8 mouse cellular contexts compared by ENCODE assay signal in the genomic region with DNA sequence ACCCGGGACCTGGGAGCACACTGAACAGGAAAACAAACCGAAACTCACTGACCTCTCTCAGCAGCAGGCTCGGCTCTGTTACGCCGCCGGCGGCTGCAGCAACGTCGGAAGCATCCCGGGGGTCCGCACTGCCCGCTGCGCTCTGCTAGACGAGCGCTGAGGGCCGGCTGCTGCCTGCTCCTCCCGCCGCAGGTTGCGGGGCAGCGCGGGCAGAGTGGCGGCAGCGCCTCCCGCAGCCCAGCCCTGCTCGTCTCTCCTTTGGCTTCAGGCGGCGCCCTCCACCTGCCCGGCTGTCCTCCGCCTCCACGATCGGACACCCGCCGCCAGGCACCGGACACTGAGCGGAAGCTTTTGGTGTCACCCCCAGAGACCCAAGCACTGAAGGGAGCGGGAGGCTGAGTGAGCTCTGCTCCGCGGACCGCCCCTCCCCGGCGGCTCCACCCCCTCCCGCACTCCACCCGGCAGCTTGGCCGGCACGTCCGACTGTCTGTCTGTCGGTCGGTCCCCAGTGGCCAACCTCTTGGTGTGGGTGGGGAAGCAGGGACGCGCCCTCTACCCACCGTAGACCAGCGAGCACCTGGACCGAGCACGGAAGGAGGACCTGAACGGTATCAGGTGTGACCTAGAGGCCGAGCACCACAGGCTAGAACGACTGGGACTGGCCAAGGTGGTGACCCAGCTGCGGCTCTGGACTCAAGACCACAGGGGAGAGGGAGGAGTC. TPM values are rescaled to one million over a fixed set of nuclear protein-coding genes. Genes with fewer than 3 reads are reported as not detected.
DNase-seq lines count a peak whose midpoint lies in the region; ATAC-seq and TF ChIP-seq lines count a peak whose summit lies in the region.

Rnf152 (minus strand) TSS at position 420 of the 721 bp plus-strand sequence.

- WGBS in forebrain, embryonic 16.5 days: under 1% methylated on average over 55 of the region's 58 CpGs
- under 1% methylated on average over 58 of the region's 58 CpGs for WGBS in lung, embryonic 16.5 days

- peak; percentile 83 for ATAC-seq in Patski
- peak; percentile 69 for ATAC-seq in forebrain, embryonic 16.5 days
- peak; percentile 76 for ATAC-seq in lung, embryonic 16.5 days (ENCODE audit: low read depth)

- in situ Hi-C loops in Patski (cut with MboI; ENCODE audit: low pct_unique_long_range_greater_than_20kb): loop anchor here (5.0 kb wide), 2 partner anchors 56 to 264 kb away; no protein-coding TSS in a partner anchor

- H3K4me1 ChIP-seq in forebrain, embryonic 16.5 days (replicated peaks; ENCODE audit: control insufficient read depth, insufficient read depth, low read length): 0 out of 2 replicates have a peak, but pooled peaks cover 2% of the 10 kb centered on the region
- peaks cover 6% of the 10 kb centered on the region; the same call in 1 of the 2 replicates for H3K4me1 ChIP-seq in lung, embryonic 16.5 days (replicated peaks; ENCODE audit: control insufficient read depth, insufficient read depth, low read length)

- H3K27me3 ChIP-seq in Patski: peaks cover 9% of the 10 kb centered on the region
- H3K27me3 ChIP-seq in forebrain, embryonic 16.5 days (replicated peaks; ENCODE audit: control insufficient read depth, insufficient read depth, low read length): no peaks in the 10 kb centered on the region
- H3K27me3 ChIP-seq in lung, embryonic 16.5 days (ENCODE audit: control insufficient read depth, insufficient read depth, low read depth, low read length): no peaks in the 10 kb centered on the region

- peak within 1 kb of the TSS; percentile 17; the same call in 1 of the 2 replicates for H3K27ac ChIP-seq in forebrain, embryonic 16.5 days (ENCODE audit: low read length)
- no peak within 1 kb of the TSS for H3K27ac ChIP-seq in lung, embryonic 16.5 days (ENCODE audit: low read length)

- H3K9me3 ChIP-seq in forebrain, embryonic 16.5 days (ENCODE audit: control insufficient read depth, low read length): no peaks in the 10 kb centered on the region
- no peaks in the 10 kb centered on the region for H3K9me3 ChIP-seq in lung, embryonic 16.5 days (ENCODE audit: control insufficient read depth, low read length)

- H3K36me3 ChIP-seq in forebrain, embryonic 16.5 days (ENCODE audit: control insufficient read depth, insufficient read depth): no peaks in the 10 kb centered on the region
- H3K36me3 ChIP-seq in lung, embryonic 16.5 days (ENCODE audit: control insufficient read depth, insufficient read depth, low read length): no peaks in the 10 kb centered on the region

- POLR2A ChIA-PET in Patski (lab: Charles Lee): no interaction called here

- peak within 1 kb of the TSS; percentile 71 for H3K9ac ChIP-seq in forebrain, embryonic 16.5 days (replicated peaks; ENCODE audit: low read depth, low read length)
- peak within 1 kb of the TSS; percentile 74 for H3K9ac ChIP-seq in lung, embryonic 16.5 days (ENCODE audit: low read length)

- CTCF ChIA-PET in Patski (lab: Charles Lee): interaction anchor here (0.7 to 1.0 kb wide), 2 partner anchors 10 to 14 kb away, joined by 3 read pairs; no protein-coding TSS in a partner anchor

- peak within 1 kb of the TSS; percentile 81 for H3K4me2 ChIP-seq in forebrain, embryonic 16.5 days (ENCODE audit: low read length)
- peak within 1 kb of the TSS; percentile 96 for H3K4me2 ChIP-seq in lung, embryonic 16.5 days (ENCODE audit: low read depth, low read length)

- H3K4me3 ChIP-seq in forebrain, embryonic 16.5 days (replicated peaks; ENCODE audit: low read length): peak within 1 kb of the TSS; percentile 65
- H3K4me3 ChIP-seq in lung, embryonic 16.5 days (ENCODE audit: low read length): peak within 1 kb of the TSS; percentile 82

- DNase-seq in Patski (ENCODE audit: low read depth, low spot score): no peak
- DNase-seq in cerebellum, adult 18-20 months: peak; percentile 85 to 86
- peak; percentile 52 to 55 for DNase-seq in heart, postnatal 36 days
- peak; percentile 7 for DNase-seq in layer of hippocampus, adult 9-11 months
- peak; percentile 9 for DNase-seq in ovary, adult 18-20 months (ENCODE audit: low spot score)
- DNase-seq in urinary bladder, postnatal 14 days (ENCODE audit: low spot score): peak; percentile 52

- intact Hi-C loops in heart, postnatal 36 days (cut with DNase I): loop anchor here (5.0 kb wide), 2 partner anchors 89 to 159 kb away; no protein-coding TSS in a partner anchor

- peak; percentile 76 for TF ChIP-seq CTCF in Patski (IDR thresholded peaks at IDR 0.05)

RNA-seq across cellular contexts. Expression of gene Rnf152, which starts in this region (rescaled TPM):
- polyA plus RNA-seq in Patski (2021): 0.21 TPM
- 6.2 and 9.2 TPM in 2 replicates for polyA plus RNA-seq in forebrain, embryonic 16.5 days (2015; fragmentation: Nextera tagmentation; extraction: Ambion mirVana)
- 1 to 10 TPM; 1.6 to 1.9 TPM for total RNA-seq in heart, postnatal 36 days (2021)
- 1.0 and 1.1 TPM in 2 replicates for polyA plus RNA-seq in lung, embryonic 16.5 days (2015; fragmentation: Nextera tagmentation; extraction: Ambion mirVana)

Comparison
In these comparisons a context has a peak if more than half of its experiments do, and no peak if none do; other contexts are left out.
1. Peak in ATAC-seq in Patski; RNA of the gene not detected or under 1 TPM.